Mouse (Mus musculus): ENCODE data around the gene Ppp1r27. TPM values are rescaled to one million over a fixed set of nuclear protein-coding genes. Genes with fewer than 3 reads are reported as not detected.

The Ppp1r27 gene
- polyA plus RNA-seq, 1 experiment from 2014 or later: 1.2 TPM

DNA sequence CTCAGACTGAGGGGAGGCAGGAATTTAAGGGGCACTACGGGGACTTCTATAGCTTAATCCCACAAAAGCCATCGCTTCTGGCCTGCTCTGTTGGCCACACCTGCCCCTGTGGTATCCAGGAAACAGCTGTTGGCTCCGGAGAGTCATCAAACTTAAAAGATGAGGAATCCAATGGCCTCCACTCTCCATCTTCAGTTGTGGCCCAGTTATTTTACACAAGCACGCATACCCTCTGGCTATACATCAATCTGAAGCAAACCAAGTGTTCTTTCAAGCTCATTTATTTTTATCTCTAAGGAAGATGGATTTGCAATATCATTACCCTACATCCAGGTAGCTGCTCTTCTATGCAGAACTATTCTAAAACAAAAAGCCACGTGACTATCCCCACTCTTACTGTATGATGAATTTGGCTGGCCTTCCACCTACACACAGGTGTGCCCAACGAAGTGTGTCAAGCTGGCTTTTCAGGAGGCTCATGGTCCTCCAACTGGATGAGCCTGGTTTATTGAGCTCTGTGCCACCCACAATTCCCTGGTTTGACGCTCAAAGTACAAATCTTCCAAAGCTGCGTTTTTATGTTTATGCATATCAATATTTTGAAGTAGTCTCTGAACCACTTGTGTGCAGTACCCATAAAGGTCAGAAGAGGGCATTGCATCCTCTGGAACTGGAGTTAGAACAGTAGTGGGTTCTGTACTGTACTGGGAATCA lies 31.5 kb upstream of the Ppp1r27 start:
- Histone ChIP-seq H3K27me3 (ENCODE audit: control insufficient read depth, insufficient read depth, low read depth, low read length) (no peaks in the 10 kb centered on the region), H3K4me3 (ENCODE audit: low read depth, low read length) (peak overlapping the region; percentile 88), H3K4me1 (ENCODE audit: control insufficient read depth, low read depth, low read length) (peaks cover 39% of the 10 kb centered on the region), H3K9me3 (replicated peaks; ENCODE audit: control insufficient read depth, low read length) (no peaks in the 10 kb centered on the region), H3K9ac (ENCODE audit: low read depth, low read length) (peak overlapping the region; percentile 87), H3K4me2 (ENCODE audit: low read depth, low read length) (peak overlapping the region; percentile 96), H3K27ac (ENCODE audit: low read length) (peak overlapping the region; percentile 86), H3K36me3 (ENCODE audit: control insufficient read depth, insufficient read depth) (peaks cover 44% of the 10 kb centered on the region)
- ATAC-seq (ENCODE audit: low read depth): no peak
- 58% methylated on average over 8 of the region's 8 CpGs for WGBS (ENCODE audit: insufficient replicate concordance)

DNA sequence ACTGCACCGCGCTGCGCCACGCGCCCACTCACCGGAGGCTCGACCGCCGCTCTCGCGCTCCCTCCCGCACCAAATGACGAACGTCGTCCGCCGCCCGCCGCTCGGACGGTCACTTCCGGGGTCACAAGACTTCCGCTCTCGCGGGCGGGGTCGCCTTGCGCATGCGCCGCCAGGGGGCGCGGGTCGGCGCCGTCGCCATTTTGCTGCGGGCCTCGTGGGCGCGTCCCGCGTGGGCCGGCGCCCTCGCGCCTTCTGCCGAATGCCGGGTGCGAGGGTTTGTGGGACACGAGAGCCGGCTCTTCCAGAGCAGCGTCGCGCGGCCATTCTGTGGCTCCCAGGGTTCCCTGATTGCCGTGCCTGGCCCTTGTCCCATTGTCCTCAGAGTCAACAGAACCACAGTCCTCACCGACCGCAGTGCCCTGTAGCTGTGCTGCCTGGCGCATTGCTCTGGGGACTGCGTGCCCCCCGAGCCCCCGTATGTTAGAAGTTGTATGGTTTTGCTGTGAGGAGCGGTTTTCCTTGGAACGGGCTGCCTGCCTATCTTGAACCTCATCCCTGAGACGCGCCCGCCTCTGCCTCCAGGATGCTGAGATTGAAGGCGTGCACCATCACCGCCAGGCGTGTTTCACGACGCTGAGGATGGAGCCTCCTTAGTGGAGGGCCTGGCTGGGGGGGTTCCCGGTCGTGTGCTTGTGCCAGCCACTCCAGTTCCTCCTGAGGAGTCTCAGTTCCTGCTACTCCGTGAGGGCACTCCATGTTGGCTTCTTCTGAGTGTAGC lies 30.7 kb upstream of the Ppp1r27 start, which contains the start of gene Arhgdia:
TSS of gene Arhgdia (minus strand) at position 135 of the 778 bp plus-strand sequence.
- Histone ChIP-seq H3K4me2 (ENCODE audit: low read depth, low read length) (peak within 1 kb of the TSS; percentile 96), H3K9me3 (replicated peaks; ENCODE audit: control insufficient read depth, low read length) (no peaks in the 10 kb centered on the region), H3K4me3 (ENCODE audit: low read depth, low read length) (peak within 1 kb of the TSS; percentile 88), H3K9ac (ENCODE audit: low read depth, low read length) (peak within 1 kb of the TSS; percentile 87), H3K36me3 (ENCODE audit: control insufficient read depth, insufficient read depth) (peaks cover 37% of the 10 kb centered on the region), H3K4me1 (ENCODE audit: control insufficient read depth, low read depth, low read length) (peaks cover 39% of the 10 kb centered on the region), H3K27ac (ENCODE audit: low read length) (peak within 1 kb of the TSS; percentile 86), H3K27me3 (ENCODE audit: control insufficient read depth, insufficient read depth, low read depth, low read length) (no peaks in the 10 kb centered on the region)
- ATAC-seq (ENCODE audit: low read depth): peak; percentile 60
- 2% methylated on average over 75 of the region's 75 CpGs for WGBS (ENCODE audit: insufficient replicate concordance)

GRCm38 (mm10) chr11:120580871-120581331 lies 30.0 kb upstream of the Ppp1r27 start:
- peak overlapping the region; percentile 88 for H3K4me3 ChIP-seq (ENCODE audit: low read depth, low read length)
- H3K36me3 ChIP-seq (ENCODE audit: control insufficient read depth, insufficient read depth): peaks cover 32% of the 10 kb centered on the region
- ATAC-seq (ENCODE audit: low read depth): peak; percentile 70
- peak overlapping the region; percentile 87 for H3K9ac ChIP-seq (ENCODE audit: low read depth, low read length)
- H3K27ac ChIP-seq (ENCODE audit: low read length): peak overlapping the region; percentile 86
- peaks cover 42% of the 10 kb centered on the region for H3K4me1 ChIP-seq (ENCODE audit: control insufficient read depth, low read depth, low read length)
- no peaks in the 10 kb centered on the region for H3K9me3 ChIP-seq (replicated peaks; ENCODE audit: control insufficient read depth, low read length)
- H3K27me3 ChIP-seq (ENCODE audit: control insufficient read depth, insufficient read depth, low read depth, low read length): no peaks in the 10 kb centered on the region
- H3K4me2 ChIP-seq (ENCODE audit: low read depth, low read length): peak overlapping the region; percentile 96
- under 1% methylated on average over 41 of the region's 44 CpGs for WGBS (ENCODE audit: insufficient replicate concordance)

DNA sequence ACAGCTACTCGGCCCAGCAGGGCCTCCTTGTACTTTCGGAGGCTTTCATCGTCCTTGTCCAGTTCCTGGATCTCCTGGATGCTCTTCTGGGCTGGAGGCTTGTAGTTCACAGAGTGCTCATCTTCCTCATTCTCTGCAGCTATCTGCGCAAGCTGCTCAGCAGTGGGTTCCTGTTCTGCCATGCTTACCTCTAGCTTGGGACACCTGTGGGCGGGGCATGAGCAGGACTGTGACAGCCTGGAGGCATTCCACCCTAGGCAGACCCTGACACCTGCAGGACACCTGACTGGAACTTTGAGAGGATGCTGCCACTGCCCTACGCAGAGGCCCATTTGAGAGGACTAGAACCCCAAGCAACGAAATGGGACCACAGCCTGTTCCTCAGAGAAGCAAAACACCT lies 29.3 kb upstream of the Ppp1r27 start:
- H3K27me3 ChIP-seq (ENCODE audit: control insufficient read depth, insufficient read depth, low read depth, low read length): no peaks in the 10 kb centered on the region
- WGBS (ENCODE audit: insufficient replicate concordance): 39% methylated on average over 7 of the region's 7 CpGs
- H3K36me3 ChIP-seq (ENCODE audit: control insufficient read depth, insufficient read depth): peaks cover 26% of the 10 kb centered on the region
- peak overlapping the region; percentile 86 for H3K27ac ChIP-seq (ENCODE audit: low read length)
- H3K4me2 ChIP-seq (ENCODE audit: low read depth, low read length): peak overlapping the region; percentile 96
- no peak for ATAC-seq (ENCODE audit: low read depth)
- peaks cover 42% of the 10 kb centered on the region for H3K4me1 ChIP-seq (ENCODE audit: control insufficient read depth, low read depth, low read length)
- no peaks in the 10 kb centered on the region for H3K9me3 ChIP-seq (replicated peaks; ENCODE audit: control insufficient read depth, low read length)
- H3K4me3 ChIP-seq (ENCODE audit: low read depth, low read length): peak overlapping the region; percentile 88
- H3K9ac ChIP-seq (ENCODE audit: low read depth, low read length): peak overlapping the region; percentile 87

DNA sequence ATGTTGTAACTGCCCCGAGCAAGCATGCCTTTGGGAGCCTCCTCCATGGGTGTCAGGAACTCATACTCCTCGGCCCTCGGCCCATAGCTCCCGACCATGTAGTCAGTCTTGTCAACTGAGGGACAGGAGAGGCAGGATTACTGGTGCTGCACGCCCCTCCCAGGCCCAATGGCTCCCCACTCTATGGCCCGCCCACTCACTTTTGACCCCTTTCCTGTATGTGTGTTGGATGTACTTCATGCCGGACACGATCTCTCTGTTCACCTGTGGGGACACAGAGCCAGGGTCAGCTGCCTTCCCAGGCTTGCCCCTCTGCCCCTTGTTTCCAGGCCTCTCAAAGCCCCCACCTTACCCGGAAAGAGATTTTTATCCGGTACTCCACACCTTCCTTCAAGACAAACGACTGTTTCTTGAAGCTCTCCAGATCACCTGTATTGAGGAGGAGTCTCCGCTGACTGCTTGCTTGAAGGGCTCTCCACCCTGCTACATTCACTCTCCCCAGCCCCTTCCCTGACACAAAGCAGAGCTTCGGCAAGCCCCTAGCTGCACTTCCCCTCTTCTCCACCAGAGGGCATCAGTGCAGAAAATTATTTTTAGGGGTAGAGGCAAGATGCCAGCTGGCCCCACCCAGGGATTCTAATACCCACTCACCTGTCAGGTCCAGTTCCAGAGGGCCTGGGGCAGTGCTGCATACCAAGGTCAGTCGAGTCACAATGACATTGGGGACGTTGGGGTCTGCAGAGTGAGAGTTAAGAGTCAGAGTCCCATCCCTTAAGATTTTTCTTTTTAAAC lies 28.6 kb upstream of the Ppp1r27 start:
- H3K4me1 ChIP-seq (ENCODE audit: control insufficient read depth, low read depth, low read length): peaks cover 46% of the 10 kb centered on the region
- H3K9ac ChIP-seq (ENCODE audit: low read depth, low read length): peak overlapping the region; percentile 87; the same call in 1 of the 2 replicates
- no peak for ATAC-seq (ENCODE audit: low read depth)

GRCm38 (mm10) chr11:120578694-120579243 lies 27.8 kb upstream of the Ppp1r27 start:
- WGBS (ENCODE audit: insufficient replicate concordance): 81% methylated on average over 11 of the region's 11 CpGs
- peaks cover 17% of the 10 kb centered on the region for H3K36me3 ChIP-seq (ENCODE audit: control insufficient read depth, insufficient read depth)
- no peak overlapping the region for H3K4me2 ChIP-seq (ENCODE audit: low read depth, low read length)
- no peak overlapping the region for H3K9ac ChIP-seq (ENCODE audit: low read depth, low read length)
- H3K4me3 ChIP-seq (ENCODE audit: low read depth, low read length): no peak overlapping the region
- H3K9me3 ChIP-seq (replicated peaks; ENCODE audit: control insufficient read depth, low read length): no peaks in the 10 kb centered on the region
- H3K4me1 ChIP-seq (ENCODE audit: control insufficient read depth, low read depth, low read length): peaks cover 51% of the 10 kb centered on the region
- no peak for ATAC-seq (ENCODE audit: low read depth)
- H3K27ac ChIP-seq (ENCODE audit: low read length): no peak overlapping the region
- no peaks in the 10 kb centered on the region for H3K27me3 ChIP-seq (ENCODE audit: control insufficient read depth, insufficient read depth, low read depth, low read length)

More for the DNA sequence above, 28.6 kb upstream of the Ppp1r27 start:
- H3K27me3 ChIP-seq (ENCODE audit: control insufficient read depth, insufficient read depth, low read depth, low read length): no peaks in the 10 kb centered on the region
- 56% methylated on average over 15 of the region's 15 CpGs for WGBS (ENCODE audit: insufficient replicate concordance)
- H3K36me3 ChIP-seq (ENCODE audit: control insufficient read depth, insufficient read depth): peaks cover 23% of the 10 kb centered on the region
- peak overlapping the region; percentile 96 for H3K4me2 ChIP-seq (ENCODE audit: low read depth, low read length)
- H3K4me3 ChIP-seq (ENCODE audit: low read depth, low read length): peak overlapping the region; percentile 88
- no peak overlapping the region; the same call in 1 of the 2 replicates for H3K27ac ChIP-seq (ENCODE audit: low read length)
- no peaks in the 10 kb centered on the region for H3K9me3 ChIP-seq (replicated peaks; ENCODE audit: control insufficient read depth, low read length)

DNA sequence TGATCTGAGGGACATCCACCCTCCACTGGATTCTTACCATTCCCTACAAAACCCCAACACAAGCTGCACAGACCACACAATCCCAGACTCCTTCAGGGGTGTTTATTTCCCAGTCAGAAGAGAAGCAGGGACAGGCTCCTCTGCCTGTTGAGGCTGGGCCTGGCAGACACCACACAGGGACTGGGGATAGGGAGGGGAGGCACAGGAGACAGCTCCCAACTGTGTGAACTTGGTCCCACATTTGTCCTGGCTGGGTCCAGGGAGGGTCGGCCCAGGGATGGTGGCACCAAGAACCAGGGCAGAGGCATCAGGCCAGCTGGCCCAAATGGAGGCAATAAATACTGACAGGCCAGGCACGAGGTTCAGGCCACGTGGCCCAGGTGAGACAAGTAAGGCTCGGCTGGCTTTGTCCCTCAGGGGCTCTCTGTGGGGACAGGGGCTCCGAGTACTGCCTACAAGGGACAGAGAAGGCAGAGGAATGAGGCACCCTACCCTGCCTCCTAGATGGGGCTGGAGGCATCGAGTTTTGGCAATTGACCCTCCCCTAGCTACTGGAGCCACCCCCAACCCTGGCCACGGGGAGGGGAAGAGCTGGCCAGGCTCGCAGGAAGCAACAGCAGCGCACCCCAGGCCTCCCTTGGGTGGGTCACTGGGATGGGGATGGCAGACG lies 27.2 kb upstream of the Ppp1r27 start:
- 80% methylated on average over 10 of the region's 10 CpGs for WGBS (ENCODE audit: insufficient replicate concordance)
- no peak overlapping the region for H3K4me3 ChIP-seq (ENCODE audit: low read depth, low read length)

More for the DNA sequence above, 27.2 kb upstream of the Ppp1r27 start:
- Histone ChIP-seq H3K4me1 (ENCODE audit: control insufficient read depth, low read depth, low read length) (peaks cover 51% of the 10 kb centered on the region), H3K36me3 (ENCODE audit: control insufficient read depth, insufficient read depth) (peaks cover 16% of the 10 kb centered on the region), H3K4me2 (ENCODE audit: low read depth, low read length) (no peak overlapping the region), H3K9me3 (replicated peaks; ENCODE audit: control insufficient read depth, low read length) (no peaks in the 10 kb centered on the region), H3K27ac (ENCODE audit: low read length) (no peak overlapping the region), H3K9ac (ENCODE audit: low read depth, low read length) (no peak overlapping the region), H3K27me3 (ENCODE audit: control insufficient read depth, insufficient read depth, low read depth, low read length) (no peaks in the 10 kb centered on the region)
- no peak for ATAC-seq (ENCODE audit: low read depth)

Measured in liver, embryonic 16.5 days (tissue).